Mouse (Mus musculus) right cerebral cortex, postnatal 4 days (tissue): ENCODE results near the gene Ak1.

Experiments used
- DNase-seq: peaks from one replicate; pipeline ENCODE4 v3.0.0-alpha.2; 2022

Ak1 gene

GRCm38 (mm10) chr2:32658873-32659272 is 37.3 kb downstream of the Ak1 start:
- no peak for DNase-seq

GRCm38 (mm10) chr2:32661509-32662107 is 40.0 kb downstream of the Ak1 start:
- DNase-seq = no peak

GRCm38 (mm10) chr2:32662291-32662690 is 40.7 kb downstream of the Ak1 start:
- DNase-seq = no peak

- no peak for DNase-seq
Observed at GRCm38 (mm10) chr2:32665345-32665744, 43.8 kb downstream of the Ak1 start.

- DNase-seq = no peak
Observed at GRCm38 (mm10) chr2:32665853-32666252, 44.3 kb downstream of the Ak1 start.

GRCm38 (mm10) chr2:32667775-32668174 is 46.2 kb downstream of the Ak1 start:
- DNase-seq = no peak

- no peak for DNase-seq
Observed at GRCm38 (mm10) chr2:32668176-32668575, 46.6 kb downstream of the Ak1 start.

GRCm38 (mm10) chr2:32669876-32670275 is 48.3 kb downstream of the Ak1 start:
- DNase-seq = no peak

- no peak for DNase-seq
Observed at GRCm38 (mm10) chr2:32671147-32671546, 49.6 kb downstream of the Ak1 start.

- no peak for DNase-seq
Observed at GRCm38 (mm10) chr2:32671907-32672595, 50.5 kb downstream of the Ak1 start.

GRCm38 (mm10) chr2:32673176-32673917 is 51.8 kb downstream of the Ak1 start:
- no peak for DNase-seq

- DNase-seq = no peak
Observed at GRCm38 (mm10) chr2:32676821-32677220, 55.3 kb downstream of the Ak1 start.

GRCm38 (mm10) chr2:32677683-32678082 is 56.1 kb downstream of the Ak1 start:
- no peak for DNase-seq

GRCm38 (mm10) chr2:32680051-32680451 is 58.5 kb downstream of the Ak1 start:
- DNase-seq = no peak

GRCm38 (mm10) chr2:32680961-32681650 is 59.5 kb downstream of the Ak1 start:
- DNase-seq = no peak

GRCm38 (mm10) chr2:32681754-32682153 is 60.2 kb downstream of the Ak1 start:
- no peak for DNase-seq

- DNase-seq = no peak
Observed at GRCm38 (mm10) chr2:32682721-32683417, 61.3 kb downstream of the Ak1 start.

GRCm38 (mm10) chr2:32683701-32684100 is 62.1 kb downstream of the Ak1 start:
- DNase-seq = no peak
